Mouse (Mus musculus): ENCODE measurements around the gene Wdr4.

Wdr4 gene

GRCm38 (mm10) chr17:31447766-31448165 lies 72.0 kb downstream of the Wdr4 start:
- DNase-seq (ENCODE audit: low spot score in 2 of 2) = no peak

- no peak for DNase-seq (ENCODE audit: low spot score in 2 of 2)
Observed at GRCm38 (mm10) chr17:31445061-31445731, 74.6 kb downstream of the Wdr4 start.
